Mouse (Mus musculus) layer of hippocampus, adult 2 months (tissue): ENCODE measurements around the gene Robo1. TPM values are rescaled to one million over a fixed set of nuclear protein-coding genes. Genes with fewer than 3 reads are reported as not detected.

Experiments
- DNase-seq, 2 experiments: peaks; one replicate each; pipeline ENCODE4 v3.0.0; 2022; ENCODE audit warnings: low spot score in 2 of 2
- H3K27ac ChIP-seq: fragments of 200-600 bp; 2 replicates; pipeline ENCODE4 v1.8.1; 2022
- H3K4me3 ChIP-seq: fragments of 200-600 bp; 2 replicates; pipeline ENCODE4 v1.8.1; 2022; ENCODE audit warnings: mild to moderate bottlenecking
- CTCF ChIP-seq: fragments of 200-600 bp; conservative IDR thresholded peaks from 2 replicates; pipeline ENCODE4 v1.8.1; 2022; ENCODE audit warnings: antibody characterized with exemption, mild to moderate bottlenecking, moderate library complexity
- total RNA-seq, 2 experiments: library from RNA; stranded (reverse); gene quantifications; 2 replicates each; pipeline ENCODE4 v1.2.3; 2021

The Robo1 gene
- total RNA-seq, 2 experiments from 2014 or later = 65.8 to 68.1 TPM

- Histone ChIP-seq H3K27ac (no peak overlapping the region), H3K4me3 (no peak overlapping the region)
- DNase-seq = no peak
- TF ChIP-seq CTCF = no peak
Observed at GRCm38 (mm10) chr16:72640932-72641811, 333.1 kb downstream of the Robo1 start.

- no peak for TF ChIP-seq CTCF
- Histone ChIP-seq H3K27ac (no peak overlapping the region), H3K4me3 (no peak overlapping the region)
- no peak for DNase-seq
Observed at GRCm38 (mm10) chr16:72645890-72646289, 337.8 kb downstream of the Robo1 start.

- Histone ChIP-seq H3K27ac (no peak overlapping the region), H3K4me3 (peak overlapping the region; percentile 39)
- peak; percentile 36 to 51 for DNase-seq
Observed at GRCm38 (mm10) chr16:72649314-72649713, 341.2 kb downstream of the Robo1 start.

GRCm38 (mm10) chr16:72655411-72655810 is 347.3 kb downstream of the Robo1 start:
- Histone ChIP-seq H3K27ac (no peak overlapping the region), H3K4me3 (no peak overlapping the region)
- TF ChIP-seq CTCF = no peak
- no peak for DNase-seq

More at GRCm38 (mm10) chr16:72649314-72649713, 341.2 kb downstream of the Robo1 start:
- peak; percentile 73 for TF ChIP-seq CTCF

- Histone ChIP-seq H3K27ac (peak overlapping the region; percentile 91), H3K4me3 (peak overlapping the region; percentile 80)
- DNase-seq = peak; percentile 75 to 76
- TF ChIP-seq CTCF = no peak; the same call in none of the 2 replicates
Observed at GRCm38 (mm10) chr16:72662837-72663350, 354.8 kb downstream of the Robo1 start.

- peak; percentile 47 to 50 for DNase-seq
- peak overlapping the region; percentile 80 for H3K4me3 ChIP-seq
- peak; percentile 64 for TF ChIP-seq CTCF
- peak overlapping the region; percentile 91 for H3K27ac ChIP-seq
Observed at GRCm38 (mm10) chr16:72663351-72664232, 355.5 kb downstream of the Robo1 start.

- no peak for DNase-seq
- TF ChIP-seq CTCF = no peak
- H3K27ac ChIP-seq = peak overlapping the region; percentile 91
- H3K4me3 ChIP-seq = peak overlapping the region; percentile 80
Observed at GRCm38 (mm10) chr16:72664233-72664613, 356.1 kb downstream of the Robo1 start.

GRCm38 (mm10) chr16:72664806-72665205 is 356.7 kb downstream of the Robo1 start:
- H3K4me3 ChIP-seq = peak overlapping the region; percentile 80
- no peak for DNase-seq
- TF ChIP-seq CTCF = no peak
- H3K27ac ChIP-seq = peak overlapping the region; percentile 91; the same call in 1 of the 2 replicates

GRCm38 (mm10) chr16:72665454-72665853 is 357.3 kb downstream of the Robo1 start:
- no peak for TF ChIP-seq CTCF
- H3K27ac ChIP-seq = no peak overlapping the region
- peak overlapping the region; percentile 7 for H3K4me3 ChIP-seq
- no peak for DNase-seq

- no peak for TF ChIP-seq CTCF
- Histone ChIP-seq H3K27ac (no peak overlapping the region), H3K4me3 (no peak overlapping the region)
- no peak for DNase-seq
Observed at GRCm38 (mm10) chr16:72670240-72671038, 362.3 kb downstream of the Robo1 start.

GRCm38 (mm10) chr16:72677234-72677633 is 369.1 kb downstream of the Robo1 start:
- no peak overlapping the region for H3K4me3 ChIP-seq
- no peak for TF ChIP-seq CTCF

GRCm38 (mm10) chr16:72678450-72678849 is 370.3 kb downstream of the Robo1 start:
- H3K27ac ChIP-seq = no peak overlapping the region
- no peak for TF ChIP-seq CTCF
- DNase-seq = no peak
- H3K4me3 ChIP-seq = no peak overlapping the region

More at GRCm38 (mm10) chr16:72677234-72677633, 369.1 kb downstream of the Robo1 start:
- no peak overlapping the region for H3K27ac ChIP-seq
- no peak for DNase-seq
